Mouse (Mus musculus) cerebellum, adult 18-20 months (tissue): Measurements from ENCODE around the gene Jak1.

Experiments
- DNase-seq, 2 experiments: peaks; one replicate each; pipeline ENCODE4 v3.0.0; 2021

Jak1 gene

DNA sequence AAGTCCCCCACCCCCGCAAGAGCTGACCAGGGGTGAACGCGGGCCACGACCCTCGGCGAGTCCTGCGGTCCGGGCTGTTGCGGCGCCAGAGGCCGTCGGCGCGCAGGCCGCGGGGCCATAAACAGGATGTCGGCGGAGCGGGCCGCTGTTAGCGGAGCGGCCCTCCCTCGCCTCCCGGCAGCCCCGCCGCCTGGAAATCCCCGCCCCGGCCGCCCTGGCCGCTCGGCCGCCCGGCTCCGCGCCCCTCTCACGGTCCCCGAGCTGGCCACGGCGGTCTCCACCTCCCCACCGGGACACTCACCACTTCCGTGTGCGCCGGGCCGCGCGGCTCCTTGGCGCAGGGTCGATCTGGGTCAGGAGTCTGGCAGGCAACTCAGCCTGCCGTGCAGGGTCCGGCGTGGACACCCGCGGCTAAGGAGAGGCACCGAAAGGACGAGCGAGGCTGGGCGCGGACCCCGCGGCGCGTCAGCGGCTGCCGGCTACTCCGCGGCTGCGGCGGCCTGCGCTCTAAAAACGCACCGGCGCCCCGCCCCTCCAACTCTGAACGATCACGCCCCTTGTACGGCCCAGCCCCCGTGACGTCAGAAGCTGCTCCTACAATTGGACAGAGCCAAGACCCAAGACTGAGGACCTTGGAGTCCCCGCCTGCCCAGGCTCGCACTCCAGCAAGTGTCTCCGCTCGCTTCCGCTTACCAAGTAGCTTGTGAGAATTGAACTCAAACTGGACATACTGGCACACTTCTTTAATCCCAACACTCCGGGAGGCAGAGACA is at the start of gene Jak1:
Jak1 (minus strand) TSS at position 542 of the 773 bp plus-strand sequence.
- DNase-seq, result peak; percentile 97 to 99

DNA sequence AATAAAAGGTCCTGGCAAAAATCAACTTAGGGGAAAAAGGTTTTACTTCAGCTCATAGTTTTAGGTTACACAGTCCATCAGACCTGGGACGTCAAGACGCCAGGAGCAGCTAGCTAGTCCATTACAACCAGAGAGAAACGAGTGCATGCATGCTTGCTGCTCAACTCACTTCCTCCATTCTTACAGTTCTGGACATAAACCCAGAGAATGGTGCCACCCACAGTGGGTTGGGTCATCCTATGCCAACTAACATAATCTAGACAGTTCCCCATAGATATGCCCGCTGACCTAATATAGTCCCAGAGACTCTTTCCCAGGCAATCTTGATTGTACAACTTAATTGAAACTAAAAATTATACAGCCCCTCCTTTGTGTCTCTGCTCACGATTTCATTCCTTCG is 47.0 kb upstream of the Jak1 start:
- no peak for DNase-seq

DNA sequence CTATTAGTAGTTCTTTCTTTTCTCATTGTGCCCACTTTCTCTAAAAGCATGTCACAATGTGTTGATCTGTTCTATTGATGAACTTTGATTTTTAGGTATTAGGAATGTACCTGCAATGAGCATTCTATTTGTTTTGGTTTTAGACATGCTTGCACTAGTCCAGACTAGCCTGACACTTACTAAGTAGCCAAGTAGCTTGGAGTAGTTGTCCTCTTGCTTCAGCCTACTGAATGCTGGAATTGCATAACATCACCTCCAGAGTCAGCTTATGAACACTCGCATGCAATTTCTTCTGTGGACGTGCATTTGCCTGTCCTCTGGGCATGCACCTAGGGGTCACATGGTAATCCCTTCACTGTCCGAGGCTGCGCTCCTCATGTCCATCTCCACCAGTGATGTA is 43.1 kb upstream of the Jak1 start:
- DNase-seq, result no peak

DNA sequence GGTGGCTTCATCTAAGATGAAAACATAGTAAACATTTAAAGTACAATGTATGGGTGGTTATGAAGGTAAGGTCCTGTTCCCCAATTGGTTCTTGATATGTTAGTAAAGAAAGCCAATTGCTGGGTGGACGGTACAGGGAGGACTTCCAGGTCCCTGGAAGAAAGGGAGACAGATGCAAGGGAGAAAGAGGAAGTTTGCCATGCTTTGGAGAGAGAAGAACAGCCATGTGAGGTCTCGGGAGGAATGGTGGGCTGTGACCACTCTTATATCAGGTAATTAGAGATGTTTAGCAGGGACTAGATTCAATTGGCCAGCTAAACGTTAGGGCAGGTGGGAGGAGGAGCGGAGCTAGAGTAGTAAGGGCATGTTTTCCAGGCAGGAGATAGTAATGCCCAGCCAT is 42.2 kb upstream of the Jak1 start:
- DNase-seq, result no peak

DNA sequence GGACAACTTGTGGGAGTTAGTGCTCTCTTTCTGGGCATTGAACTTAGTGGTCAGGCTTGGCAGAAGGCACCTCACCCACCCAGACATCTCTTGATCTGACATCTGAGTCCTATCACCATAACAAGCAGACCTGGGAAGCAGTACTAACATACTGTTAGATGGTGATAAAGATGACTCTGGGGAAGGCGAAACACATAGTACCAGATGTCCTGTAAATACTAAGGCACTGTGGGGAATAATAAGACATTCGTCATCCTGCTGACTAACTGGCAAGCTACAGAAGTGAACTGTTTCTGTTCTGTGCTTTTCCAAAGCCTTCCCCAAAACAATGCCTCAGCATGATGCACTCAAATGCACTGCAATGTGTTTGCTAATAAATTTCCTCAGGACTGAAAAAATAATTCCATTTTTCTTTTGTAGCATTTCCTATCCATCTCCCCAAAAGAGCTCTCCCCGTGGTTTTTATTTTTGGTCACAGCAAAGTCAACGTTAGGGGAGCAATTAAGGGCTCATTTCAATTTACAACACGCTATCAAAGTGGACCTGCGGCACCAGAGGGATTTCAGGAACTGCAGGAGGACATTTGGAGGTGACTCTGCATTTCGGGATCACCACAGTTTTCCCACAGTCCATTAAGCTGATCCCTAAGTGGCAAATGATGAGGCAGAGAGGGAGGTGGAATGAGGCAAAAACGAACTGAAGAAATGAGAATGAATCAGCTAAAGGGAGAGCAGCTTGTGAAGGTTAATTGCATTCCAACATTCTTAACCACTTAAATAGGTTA is 41.2 kb upstream of the Jak1 start:
- DNase-seq, result no peak

DNA sequence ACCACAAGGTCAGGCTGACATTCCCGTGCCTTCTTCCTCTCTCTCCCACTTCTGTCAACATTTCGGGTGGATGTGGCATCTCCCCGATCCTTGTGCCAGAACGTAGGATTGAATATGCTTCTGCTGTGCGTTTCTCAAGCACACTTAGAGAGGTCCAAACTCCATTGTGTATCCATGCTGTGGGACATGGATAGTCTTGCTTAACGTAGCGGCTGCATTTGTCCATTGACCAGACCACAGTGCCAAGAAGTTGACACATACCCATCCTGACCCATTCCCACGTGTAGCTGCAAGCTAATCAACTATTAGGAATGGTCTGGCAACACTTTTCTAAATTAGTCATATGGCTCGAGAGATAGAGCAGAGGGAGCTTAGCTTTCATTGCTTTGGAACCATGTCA is 40.0 kb upstream of the Jak1 start:
- DNase-seq, result no peak

DNA sequence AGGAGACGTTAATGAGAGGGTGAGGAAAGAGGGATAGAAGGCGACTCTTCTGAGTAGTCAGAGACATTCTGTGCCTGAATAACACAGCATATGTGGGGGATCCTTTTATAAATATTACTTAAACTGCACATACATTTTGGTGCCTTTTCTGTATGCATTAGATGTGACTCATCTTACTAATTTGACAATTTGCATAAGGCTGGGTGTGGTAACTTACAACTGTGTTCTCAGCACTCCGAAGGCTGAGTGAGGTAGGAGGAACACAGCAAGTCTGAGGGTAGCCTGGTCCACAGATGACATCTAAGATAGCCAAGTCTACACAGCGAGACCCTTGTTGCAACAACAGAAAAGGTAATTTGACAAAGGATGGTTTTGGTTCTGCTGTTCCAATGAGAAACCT is 39.0 kb upstream of the Jak1 start:
- no peak for DNase-seq

DNA sequence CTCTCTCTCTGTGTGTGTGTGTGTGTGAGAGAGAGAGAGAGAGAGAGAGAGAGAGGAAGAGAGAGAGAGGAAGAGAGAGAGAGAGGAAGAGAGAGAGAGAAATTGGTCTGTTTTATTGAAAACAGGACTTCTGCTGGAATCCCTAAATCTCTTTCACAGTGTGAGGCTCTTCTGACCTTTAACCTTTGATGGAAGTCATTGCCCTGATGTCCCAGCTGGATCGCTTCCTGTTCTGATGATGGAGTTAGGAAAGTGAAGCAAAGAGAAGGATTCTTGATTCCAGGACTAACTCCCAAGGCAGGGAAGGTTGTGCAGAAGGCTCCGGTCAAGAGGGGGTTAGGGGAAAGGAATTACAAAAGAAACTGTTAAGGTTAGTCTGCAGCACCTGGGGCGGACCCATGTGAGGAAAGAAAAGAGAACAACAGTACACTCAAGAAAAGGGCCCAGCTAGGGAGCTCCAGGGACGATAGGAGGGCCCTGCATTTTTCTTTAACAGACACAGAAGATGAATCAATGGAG is 35.4 kb upstream of the Jak1 start:
- DNase-seq, result no peak

DNA sequence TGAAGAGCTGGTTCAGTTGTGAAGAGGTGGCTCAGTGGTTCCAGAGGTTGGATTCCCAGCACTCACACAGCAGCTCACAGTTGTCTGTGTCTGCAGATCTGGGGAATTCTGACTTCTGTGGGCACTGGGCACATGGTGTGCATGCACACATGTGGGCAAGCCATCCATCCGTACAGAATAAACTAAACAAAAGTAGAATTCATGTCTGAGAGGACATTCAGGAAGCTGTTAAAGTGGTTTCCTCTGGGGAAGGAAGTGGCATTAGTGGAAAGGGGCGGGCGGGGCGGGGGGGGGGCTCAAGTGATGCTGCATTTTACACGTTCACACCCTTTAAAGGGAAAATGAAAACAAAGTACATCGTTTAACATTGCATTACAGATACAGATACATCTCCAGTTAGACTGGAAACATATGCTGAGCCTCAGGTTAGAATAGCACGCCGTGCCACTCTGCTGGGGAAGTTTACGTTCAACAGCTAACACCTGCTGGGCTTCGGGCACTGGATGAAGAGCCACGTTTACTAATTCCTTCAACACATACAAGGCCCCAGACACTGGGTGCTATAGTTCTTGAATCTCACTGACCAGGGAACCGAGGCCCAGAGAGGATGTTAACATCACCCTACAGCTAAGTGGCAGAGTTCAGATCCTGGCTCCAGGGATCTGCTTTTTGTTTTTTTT is 33.4 kb upstream of the Jak1 start:
- no peak for DNase-seq

DNA sequence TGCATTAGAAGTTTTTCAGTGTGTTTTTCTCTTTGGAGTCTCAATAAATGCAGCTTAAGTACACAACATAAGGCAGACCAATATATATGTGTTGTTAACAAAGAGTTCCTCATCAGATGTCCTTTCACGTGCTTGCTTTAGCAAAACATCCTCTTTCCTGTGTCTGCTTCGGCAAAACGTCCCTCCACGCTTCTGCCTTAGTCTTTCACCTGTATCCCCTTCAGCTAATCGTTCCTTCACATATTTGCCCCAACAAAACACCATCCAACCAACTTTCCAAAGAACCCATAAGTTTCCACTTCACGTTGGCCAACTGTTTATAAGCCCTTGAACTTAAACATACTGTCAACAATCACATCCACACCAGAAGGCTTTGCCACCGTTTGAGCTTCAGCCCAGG is 31.8 kb upstream of the Jak1 start:
- DNase-seq, result no peak

DNA sequence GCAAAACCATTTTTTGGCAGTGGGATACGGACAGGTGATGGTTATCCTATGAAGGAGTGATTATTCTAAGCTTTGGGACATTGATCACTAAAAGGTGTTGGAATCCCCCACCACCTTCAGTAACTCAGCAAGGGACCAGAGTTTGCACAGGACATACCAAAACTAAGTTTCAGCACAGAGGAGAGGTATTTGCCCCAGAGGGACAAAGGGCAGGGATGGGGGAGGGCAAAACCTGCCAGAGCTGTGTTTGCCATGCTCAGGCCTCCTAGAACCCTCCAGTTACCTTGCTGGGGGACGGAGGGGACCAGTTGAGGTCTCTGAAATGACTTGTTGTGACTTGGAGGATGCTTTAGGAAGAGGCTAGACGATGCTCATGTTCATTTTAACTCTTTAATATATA is 30.7 kb upstream of the Jak1 start:
- no peak for DNase-seq

DNA sequence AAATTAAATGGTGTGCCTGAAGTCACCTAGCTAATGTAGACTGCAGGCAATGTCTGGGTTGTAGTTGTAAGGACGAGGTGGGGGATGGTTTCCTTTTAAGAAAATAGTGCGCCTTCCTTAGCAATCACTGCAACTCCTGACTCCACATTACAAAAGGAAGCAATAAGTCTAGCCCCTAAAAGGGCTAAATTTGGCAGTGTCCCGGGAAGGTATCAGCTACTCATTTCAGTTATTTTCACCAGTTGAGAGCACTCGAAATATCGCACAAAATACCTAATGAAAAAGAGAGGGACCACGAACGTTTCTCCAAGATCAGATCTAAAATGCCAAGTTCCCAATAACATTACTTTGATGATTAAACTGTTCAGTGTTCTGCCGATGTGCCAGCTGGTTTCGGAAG is 28.6 kb upstream of the Jak1 start:
- no peak for DNase-seq

DNA sequence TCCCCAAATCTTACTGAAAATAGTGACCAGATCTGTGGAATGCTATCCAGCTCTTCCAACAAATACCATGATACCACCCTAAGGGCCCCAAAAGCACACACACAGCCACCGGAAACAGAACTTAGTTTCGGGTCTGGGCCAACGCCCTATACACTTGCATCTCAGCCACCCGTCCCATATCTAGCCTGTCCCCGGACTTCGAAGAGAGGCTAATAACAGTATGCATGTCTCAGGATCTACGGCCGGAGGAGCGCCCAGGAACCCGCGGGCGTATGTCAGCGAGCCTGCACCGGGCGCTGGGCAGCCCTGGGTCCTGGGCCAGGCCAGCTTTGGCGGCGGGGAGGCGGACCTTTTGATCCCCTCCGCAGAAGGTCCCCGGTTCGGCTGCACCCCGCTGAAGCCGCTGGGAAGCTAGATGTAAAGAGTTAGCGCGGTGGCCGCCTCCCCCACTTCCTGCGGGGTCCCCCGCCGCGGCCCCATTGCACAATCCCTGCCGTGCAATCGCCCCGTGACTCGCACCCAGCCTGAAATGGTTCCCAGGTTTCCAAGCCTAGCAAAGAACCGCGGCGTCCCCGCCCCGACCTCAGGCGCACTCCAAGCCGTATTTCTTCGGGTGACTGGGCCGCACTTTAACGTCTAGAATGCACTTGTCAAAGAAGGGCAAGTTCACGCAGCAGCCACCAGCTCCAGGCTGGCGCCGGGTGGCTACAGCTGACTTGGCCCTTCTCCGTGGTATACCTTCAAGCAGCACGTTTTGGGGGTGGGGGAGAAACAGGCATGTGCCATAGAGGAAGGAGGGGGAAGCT is 27.9 kb upstream of the Jak1 start:
- peak; percentile 6 to 32 for DNase-seq

DNA sequence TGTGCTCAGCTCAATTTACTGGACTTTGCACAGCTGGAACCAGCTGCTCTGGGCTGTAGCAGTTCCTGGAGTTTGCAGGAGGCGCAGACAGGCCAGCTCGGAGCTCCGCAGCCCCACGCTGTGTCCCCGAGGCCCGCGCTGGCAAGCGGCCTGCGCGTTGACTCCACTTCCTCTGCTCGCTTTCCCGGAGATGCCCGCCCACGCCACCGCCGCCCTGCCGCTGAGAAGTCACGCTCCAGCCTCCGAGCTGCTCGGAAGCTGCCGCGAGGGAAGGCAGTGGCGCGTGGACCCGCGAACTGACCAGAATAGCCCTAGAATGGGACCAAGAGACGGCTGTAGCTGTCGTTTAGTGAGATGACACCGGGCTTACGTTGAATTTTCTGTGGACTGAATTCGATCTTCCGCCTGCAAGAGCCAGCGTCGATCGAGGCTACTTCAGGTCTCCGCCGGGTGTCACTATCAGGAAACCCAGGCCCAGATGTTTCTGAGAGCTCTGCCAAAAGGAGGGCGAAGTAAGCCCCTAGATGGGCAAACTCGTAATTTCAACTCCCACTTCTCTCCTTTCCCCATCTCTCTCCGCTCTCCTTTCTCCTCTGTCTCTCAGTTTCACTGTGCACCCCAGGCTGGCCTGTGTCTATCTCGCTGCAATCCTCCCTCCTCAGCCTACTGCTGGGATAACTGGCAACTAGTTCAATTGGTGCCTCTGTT is 27.1 kb upstream of the Jak1 start:
- peak; percentile 76 to 80 for DNase-seq

DNA sequence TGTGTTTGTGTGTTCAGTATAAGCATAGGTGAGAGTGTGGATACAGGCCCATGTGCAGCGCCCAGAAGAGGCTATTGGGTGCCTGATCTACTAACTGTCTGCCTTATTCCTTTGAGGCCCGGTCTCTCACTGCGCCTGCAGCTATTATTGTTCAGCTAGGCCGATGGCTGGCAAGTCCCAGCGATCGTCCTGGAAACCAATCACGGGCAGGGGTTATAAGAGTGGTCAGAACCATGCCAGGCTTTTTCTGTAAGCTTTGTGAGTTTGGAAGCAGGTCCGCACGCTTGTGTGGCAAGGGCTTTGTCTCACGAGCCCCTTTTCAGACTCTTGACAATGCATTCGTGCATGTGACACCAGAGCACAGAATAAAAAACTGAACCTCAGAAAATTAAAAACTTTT is 23.2 kb upstream of the Jak1 start:
- DNase-seq, result no peak

DNA sequence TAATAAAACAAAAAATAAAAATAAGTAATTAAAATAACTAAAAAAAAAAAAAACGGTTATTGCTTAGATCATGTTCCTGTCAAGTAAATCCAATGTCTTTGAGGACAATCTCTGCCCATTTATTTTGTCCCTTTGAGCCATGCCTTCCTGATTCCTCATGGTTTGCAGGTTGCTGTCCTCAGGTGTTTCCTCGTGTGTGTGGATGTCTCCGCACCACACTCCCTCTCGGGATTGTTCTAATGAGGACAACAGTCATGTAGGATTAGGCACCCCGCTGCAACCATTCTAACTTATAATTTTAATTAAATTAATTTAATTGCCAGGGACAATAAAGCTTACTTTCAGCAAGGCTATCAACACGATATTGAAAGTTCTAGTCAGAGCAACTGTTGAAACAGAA is 21.5 kb upstream of the Jak1 start:
- no peak for DNase-seq

DNA sequence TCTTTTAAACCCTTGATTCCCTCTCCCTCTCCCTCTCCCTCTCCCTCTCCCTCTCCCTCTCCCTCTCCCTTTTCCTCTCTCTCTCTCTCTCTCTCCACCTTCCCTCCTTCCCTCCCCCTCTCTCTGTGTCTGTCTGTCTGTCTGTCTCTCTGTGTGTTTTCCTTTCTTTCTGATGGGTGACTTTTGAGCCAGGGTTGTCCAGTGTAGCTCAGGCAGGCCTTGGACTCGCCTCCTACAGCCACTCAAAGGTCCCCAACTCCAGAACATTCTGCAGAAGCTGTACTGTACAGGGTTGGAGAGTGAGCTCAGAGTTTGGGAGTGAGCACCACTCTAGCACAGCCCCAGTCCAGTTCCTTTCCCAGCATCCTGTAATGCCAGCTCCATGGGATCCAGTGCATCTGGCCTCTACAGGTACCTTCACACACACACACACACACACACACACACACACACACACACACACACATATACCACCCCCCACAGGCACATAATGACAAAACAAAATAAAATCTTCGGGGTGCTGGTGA is 20.9 kb upstream of the Jak1 start:
- DNase-seq, result no peak

DNA sequence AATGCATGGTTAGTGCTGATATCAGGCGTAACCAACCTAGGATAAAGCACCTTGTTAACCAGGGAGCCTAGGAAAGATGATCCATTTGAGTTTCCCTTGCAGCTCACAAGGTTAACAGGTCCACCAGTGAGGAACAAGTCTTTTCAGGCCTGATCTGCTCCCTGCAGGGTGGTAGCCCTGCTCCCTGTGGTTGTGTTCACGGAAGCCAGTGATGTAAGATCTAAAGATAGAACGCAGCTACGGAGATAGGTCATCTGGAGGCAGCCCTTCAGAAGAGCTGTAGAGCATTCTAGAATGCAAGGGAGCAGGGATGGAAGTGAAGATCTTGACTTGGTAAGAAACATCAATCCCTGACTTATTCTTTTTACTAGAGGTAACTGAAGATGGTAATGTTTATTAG is 18.9 kb upstream of the Jak1 start:
- DNase-seq, result no peak

DNA sequence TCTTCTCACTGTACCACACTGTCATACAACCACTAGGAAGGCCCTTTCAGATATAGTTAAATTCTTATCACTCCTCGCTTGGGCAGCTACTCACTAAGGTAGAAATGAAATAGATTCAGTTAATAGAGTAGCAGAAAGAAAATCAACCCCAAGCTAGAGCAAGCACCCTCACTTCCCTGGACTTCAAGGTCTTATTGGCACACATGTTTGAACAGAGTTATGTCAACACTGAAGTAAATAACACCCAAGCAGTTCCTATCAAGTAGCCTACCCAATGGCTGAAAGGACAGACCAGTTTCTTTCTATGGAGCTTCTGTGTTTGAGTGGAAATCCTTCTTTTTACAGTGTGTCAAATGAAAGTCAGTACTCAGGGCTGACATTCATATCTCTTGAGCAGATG is 17.2 kb upstream of the Jak1 start:
- no peak for DNase-seq

DNA sequence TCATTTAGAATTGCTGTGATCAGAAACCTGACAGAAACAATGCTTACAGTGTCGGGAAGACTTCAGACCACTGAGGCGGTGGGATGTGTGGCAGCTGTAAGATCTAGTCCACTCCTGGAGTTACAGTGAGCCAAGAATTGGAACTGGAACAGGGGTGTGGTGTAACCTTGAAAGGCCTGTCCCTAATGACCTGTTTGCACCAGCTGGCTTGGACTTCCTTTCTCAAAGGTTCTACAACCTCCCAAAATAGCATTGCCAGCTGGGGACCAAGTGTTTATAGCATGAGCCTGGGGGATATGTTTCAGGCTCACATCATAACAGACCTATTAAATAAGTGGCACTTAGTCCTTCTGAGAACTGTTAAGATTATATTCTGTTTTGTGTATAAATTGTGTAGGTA is 15.0 kb upstream of the Jak1 start:
- no peak for DNase-seq

DNA sequence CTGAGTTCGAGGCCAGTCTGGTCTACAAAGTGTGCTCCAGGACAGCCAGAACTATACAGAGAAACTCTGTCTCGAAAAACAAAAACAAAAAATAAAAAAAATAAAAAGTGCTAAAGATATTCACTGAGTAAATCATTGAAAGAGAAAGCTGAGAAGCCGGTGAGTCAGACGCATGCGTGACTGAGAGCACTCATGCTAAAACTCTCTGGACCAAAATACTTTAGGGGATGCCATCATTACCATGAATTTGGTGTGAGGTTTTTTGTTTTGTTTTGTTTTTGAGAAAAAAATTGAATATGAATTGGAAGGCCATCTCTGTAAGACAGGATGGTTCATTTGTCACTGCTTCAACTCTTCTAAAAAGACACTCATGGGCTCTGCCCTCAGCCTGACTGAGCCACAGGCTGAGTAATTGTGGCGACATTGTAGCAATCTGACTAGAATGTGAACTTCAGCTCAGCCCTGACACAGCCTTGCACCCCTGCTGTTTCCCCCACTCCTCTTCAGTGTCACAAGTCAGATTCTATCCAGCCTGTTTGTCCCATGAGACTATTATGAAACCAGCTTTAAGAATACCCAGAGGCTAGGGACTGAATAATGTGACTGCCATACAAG is 11.5 kb upstream of the Jak1 start:
- no peak for DNase-seq

DNA sequence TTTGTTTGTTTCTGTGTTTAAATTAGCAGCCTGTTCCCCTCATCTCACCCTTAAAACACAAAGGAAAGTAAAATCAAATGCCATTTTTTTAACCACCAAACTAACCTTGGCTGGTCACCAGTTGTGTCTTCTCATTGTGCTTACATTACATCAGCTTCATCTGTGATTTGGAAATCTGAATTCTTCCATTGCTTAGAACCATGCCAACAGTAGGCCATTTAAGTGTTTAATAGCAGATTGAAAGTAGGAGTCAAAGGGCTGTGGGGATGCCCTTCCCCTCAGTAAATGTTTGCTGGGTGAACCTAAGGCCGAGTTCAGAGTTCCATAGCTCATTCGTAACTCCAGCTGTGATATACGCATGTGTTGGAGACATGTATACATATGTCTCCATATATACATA is 10.8 kb upstream of the Jak1 start:
- DNase-seq, result no peak
